Mouse (Mus musculus): ENCODE results near the gene Tlx2.

DNA sequence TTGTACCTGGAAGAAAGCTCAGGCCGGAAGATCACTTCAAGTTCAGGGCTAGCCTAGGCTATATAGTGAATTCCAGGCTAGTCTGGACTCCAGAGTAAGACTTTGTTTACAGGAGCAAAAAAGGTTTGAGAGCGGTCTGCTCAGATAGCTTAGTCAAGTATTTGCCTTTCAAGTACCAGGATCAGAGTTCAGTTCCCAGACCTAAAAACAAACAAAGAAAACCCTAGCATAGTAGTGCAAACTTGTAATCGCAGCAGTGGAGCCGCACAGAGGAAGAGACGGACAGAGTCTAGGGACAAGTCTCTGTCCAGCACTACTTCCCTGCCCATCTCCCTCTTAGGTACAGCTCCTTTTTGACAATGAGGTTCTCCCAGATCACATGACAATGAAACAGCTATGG is 10.1 kb upstream of the Tlx2 start:
- TF ChIP-seq CTCF (IDR thresholded peaks at IDR 0.05; ENCODE audit: borderline replicate concordance, control insufficient read depth, extremely low read depth, insufficient read depth, low read length, poor library complexity): no peak
- no peak for TF ChIP-seq POLR2A (IDR thresholded peaks at IDR 0.05; ENCODE audit: control insufficient read depth, extremely low read depth, insufficient read depth, low read length, poor library complexity)

Data from thymus, adult 2 months (tissue).